Mouse (Mus musculus): ENCODE data around the gene H2afj.
"Not testable (repeated sequence)": the region's sequence is repeated elsewhere in the genome, so short reads cannot be mapped to it uniquely, and the experiment has no call there.

H2afj gene

GRCm38 (mm10) chr6:136808014-136808417, at the start of gene H2afj:
Gene H2afj, plus strand, starts transcription at chr6:136808244.
- in situ Hi-C loops (cut with MboI; ENCODE audit: low sequenced_read_pairs), result no loop called here

GRCm38 (mm10) chr6:136763912-136764311, 44.1 kb upstream of the H2afj start:
- in situ Hi-C loops (cut with MboI; ENCODE audit: low sequenced_read_pairs), result no loop called here

DNA sequence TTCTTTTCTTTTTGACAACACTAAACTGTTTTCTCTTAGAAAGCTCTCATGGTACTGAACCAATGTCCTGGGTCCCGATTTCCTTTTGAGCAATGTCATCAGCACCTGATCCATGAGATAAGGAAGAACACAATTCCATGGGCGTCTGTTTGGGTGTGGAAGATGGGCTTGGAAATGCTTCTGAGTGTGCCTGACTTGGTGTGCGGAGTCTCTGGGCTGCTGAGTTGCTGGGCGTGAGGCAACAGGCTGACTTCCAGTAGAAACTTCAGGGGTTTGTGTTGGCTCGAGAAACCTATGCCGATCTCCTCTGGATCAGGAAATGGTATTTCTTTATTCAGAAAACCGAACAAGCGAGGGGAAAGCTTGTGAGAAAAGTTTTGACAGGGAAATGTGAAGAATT, 38.9 kb upstream of the H2afj start:
- in situ Hi-C loops (cut with MboI; ENCODE audit: low sequenced_read_pairs), result no loop called here

- in situ Hi-C loops (cut with MboI; ENCODE audit: low sequenced_read_pairs), result no loop called here
These were observed 38.2 kb upstream of the H2afj start for GRCm38 (mm10) chr6:136769859-136770258.

GRCm38 (mm10) chr6:136776392-136776791, 31.7 kb upstream of the H2afj start:
- in situ Hi-C loops (cut with MboI; ENCODE audit: low sequenced_read_pairs), result no loop called here

DNA sequence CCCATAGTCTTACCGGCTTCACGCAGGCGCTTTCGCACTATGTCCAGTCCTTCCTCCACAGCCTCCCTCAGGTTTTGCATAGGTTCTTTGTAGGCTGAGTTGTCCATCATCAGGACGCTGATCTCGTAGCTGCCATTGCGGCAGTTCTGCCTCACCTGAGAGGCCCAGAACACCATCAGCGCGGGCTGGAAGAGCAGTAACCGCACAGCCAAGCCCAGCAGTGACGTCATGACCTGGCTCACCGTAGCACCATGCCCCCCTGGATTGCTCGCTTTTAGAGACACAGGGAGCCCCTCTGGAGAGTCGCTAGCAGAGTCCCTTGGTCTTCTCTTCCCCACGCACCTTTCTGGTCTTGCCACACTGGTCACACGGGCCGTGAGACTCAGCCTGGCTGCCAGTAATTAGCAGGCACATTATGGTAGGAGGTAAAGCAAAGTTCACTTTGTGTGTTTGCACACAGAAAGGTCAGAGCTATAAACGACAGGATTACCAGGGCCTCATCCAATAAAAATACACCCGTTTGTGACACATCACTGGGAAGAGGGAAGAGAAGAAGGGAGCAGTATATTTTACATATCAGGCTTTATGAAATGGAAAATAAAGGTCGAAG, 26.6 kb upstream of the H2afj start, which contains the start of gene Gucy2c:
Gene Gucy2c, minus strand, starts transcription at position 389 of the 610 bp plus-strand sequence.
- in situ Hi-C loops (cut with MboI; ENCODE audit: low sequenced_read_pairs), result no loop called here

GRCm38 (mm10) chr6:136782146-136782545, 25.9 kb upstream of the H2afj start:
- in situ Hi-C loops (cut with MboI; ENCODE audit: low sequenced_read_pairs), result no loop called here

- in situ Hi-C loops (cut with MboI; ENCODE audit: low sequenced_read_pairs), result no loop called here
These were observed 25.3 kb upstream of the H2afj start for GRCm38 (mm10) chr6:136782761-136783160.

GRCm38 (mm10) chr6:136789391-136789971, 18.6 kb upstream of the H2afj start:
- in situ Hi-C loops (cut with MboI; ENCODE audit: low sequenced_read_pairs), result no loop called here

GRCm38 (mm10) chr6:136792884-136793758, 14.9 kb upstream of the H2afj start:
- in situ Hi-C loops (cut with MboI; ENCODE audit: low sequenced_read_pairs), result no loop called here

GRCm38 (mm10) chr6:136793831-136794525, 14.1 kb upstream of the H2afj start:
- in situ Hi-C loops (cut with MboI; ENCODE audit: low sequenced_read_pairs), result no loop called here

DNA sequence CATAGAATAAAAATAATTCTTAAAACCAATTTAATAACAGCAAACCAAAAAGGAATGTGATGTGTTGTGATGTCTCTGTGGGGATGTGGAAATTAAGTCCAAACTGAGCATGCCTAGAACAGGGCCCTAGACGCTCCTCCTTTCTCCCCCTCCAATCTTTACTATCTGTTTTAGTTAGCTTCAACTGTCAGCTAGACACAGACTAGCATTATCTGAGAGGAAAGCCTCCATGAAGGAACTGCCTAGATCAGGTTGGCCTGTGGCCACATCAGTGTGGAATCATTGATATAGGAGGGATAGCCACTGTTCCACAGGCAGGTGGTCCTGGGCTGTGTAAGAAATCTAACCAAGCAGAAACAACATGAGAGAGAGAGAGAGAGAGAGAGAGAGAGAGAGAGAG, 12.9 kb upstream of the H2afj start:
- in situ Hi-C loops (cut with MboI; ENCODE audit: low sequenced_read_pairs), result no loop called here

DNA sequence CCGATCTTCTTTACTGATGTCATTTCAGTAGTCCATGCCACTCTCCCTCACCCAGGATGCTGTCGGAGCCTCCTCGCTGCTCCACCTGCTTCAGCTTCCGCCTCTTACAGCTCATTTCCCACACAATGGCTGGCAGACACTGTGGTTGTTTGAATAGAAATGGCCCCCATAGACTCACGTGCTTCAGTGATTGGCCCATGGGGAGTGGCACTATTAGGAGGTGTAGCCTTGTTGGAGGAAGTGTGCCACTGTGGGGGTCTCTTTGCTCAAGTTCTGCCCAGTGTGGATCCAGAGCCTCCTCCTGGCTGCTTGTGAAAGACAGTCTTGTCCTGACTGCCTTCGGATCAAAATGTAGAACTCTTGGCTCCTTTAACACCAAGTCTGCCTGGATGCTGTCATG, 12.2 kb upstream of the H2afj start:
- in situ Hi-C loops (cut with MboI; ENCODE audit: low sequenced_read_pairs), result no loop called here

GRCm38 (mm10) chr6:136797874-136798693, 10.0 kb upstream of the H2afj start:
- in situ Hi-C loops (cut with MboI; ENCODE audit: low sequenced_read_pairs), result not testable (repeated sequence)

DNA sequence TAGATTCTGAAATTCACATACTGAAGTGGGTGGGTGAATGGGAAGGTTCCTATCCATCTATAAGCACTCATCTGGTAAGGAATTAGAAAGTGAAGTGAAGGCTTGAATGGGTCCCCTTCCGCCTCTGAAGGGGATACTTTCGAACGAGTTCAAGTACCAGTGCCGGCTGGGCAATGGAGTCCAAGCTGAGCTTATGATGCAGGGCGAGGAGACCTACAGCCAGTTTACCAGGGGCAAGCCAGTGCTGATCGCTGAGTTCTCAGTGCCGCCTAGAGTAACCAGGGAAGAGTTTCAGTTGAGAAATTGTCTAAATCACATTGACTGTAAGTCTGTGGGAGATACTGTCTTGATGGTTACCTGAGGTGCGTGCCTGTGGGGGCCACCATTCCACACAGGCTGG, 7.3 kb upstream of the H2afj start:
- in situ Hi-C loops (cut with MboI; ENCODE audit: low sequenced_read_pairs), result no loop called here

DNA sequence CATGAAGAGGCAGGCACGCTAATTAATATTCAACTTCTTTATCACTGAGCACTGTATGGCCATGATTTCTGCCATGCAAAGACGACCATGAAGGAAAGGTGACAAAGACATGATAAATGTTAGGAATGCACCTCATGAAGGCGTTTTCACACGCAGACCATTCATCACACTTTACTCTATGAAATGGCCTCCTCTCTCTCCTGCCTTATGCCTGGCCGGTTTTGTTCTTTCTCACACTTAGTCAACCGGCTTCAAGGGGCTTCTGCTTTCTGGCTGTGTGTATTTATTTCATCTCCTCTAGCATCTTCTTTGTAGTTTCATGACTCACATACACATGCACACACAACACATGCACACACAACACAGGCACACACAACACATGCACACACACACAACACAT, 6.8 kb upstream of the H2afj start:
- in situ Hi-C loops (cut with MboI; ENCODE audit: low sequenced_read_pairs), result no loop called here

GRCm38 (mm10) chr6:136803093-136803738, 4.8 kb upstream of the H2afj start:
- in situ Hi-C loops (cut with MboI; ENCODE audit: low sequenced_read_pairs), result no loop called here

GRCm38 (mm10) chr6:136803739-136804633, 4.1 kb upstream of the H2afj start, which contains the start of gene Hist4h4:
Gene Hist4h4, minus strand, starts transcription at chr6:136804415.
- in situ Hi-C loops (cut with MboI; ENCODE audit: low sequenced_read_pairs), result no loop called here
